Mouse (Mus musculus) cortical plate, adult 2 months (tissue): ENCODE measurements around the gene Ptbp1. TPM values are rescaled to one million over a fixed set of nuclear protein-coding genes. Genes with fewer than 3 reads are reported as not detected.

Source experiments
- H3K27ac ChIP-seq: fragments of 200-500 bp; 2 replicates; pipeline ENCODE4 v1.5.1; 2012; ENCODE audit warnings: low read length, control low read depth, inconsistent platforms; ENCODE audit not compliant: insufficient read depth
- H3K4me1 ChIP-seq: fragments of 200-500 bp; 2 replicates; pipeline ENCODE4 v1.6.1; 2011; ENCODE audit warnings: low read length; ENCODE audit not compliant: control insufficient read depth, insufficient read depth
- H3K4me3 ChIP-seq: fragments of 200-500 bp; 2 replicates; pipeline ENCODE4 v1.5.1; 2011; ENCODE audit warnings: mild to moderate bottlenecking, low read length, control low read depth; ENCODE audit not compliant: insufficient read depth
- CTCF ChIP-seq: fragments of 200-500 bp; IDR thresholded peaks from 2 replicates; pipeline ENCODE4 v1.5.1; 2011; ENCODE audit warnings: mild to moderate bottlenecking, control low read depth, low read length; ENCODE audit not compliant: insufficient read depth; ENCODE audit errors: extremely low read depth
- POLR2A ChIP-seq: fragments of 200-500 bp; IDR thresholded peaks from 2 replicates; pipeline ENCODE4 v1.6.1; 2011; ENCODE audit warnings: mild to moderate bottlenecking, low read length, control low read depth; ENCODE audit not compliant: insufficient read depth; ENCODE audit errors: extremely low read depth
- polyA plus RNA-seq: library from polyadenylated mRNA; depleted of rRNA; stranded (reverse); fragments of >200 nt; gene quantifications from 2 replicates; pipeline ENCODE4 v1.2.3, GENCODE M21; 2012; rRNA removed

Ptbp1 gene
- polyA plus RNA-seq, 1 experiment: 54.1 TPM

GRCm38 (mm10) chr10:79909092-79909922, 55.1 kb downstream of the Ptbp1 start:
- H3K4me3 ChIP-seq: peak overlapping the region; percentile 63
- H3K27ac ChIP-seq: peak overlapping the region; percentile 73
- peak; percentile 27; the same call in 1 of the 2 replicates for TF ChIP-seq POLR2A
- TF ChIP-seq CTCF: no peak
- H3K4me1 ChIP-seq: peaks cover 3% of the 10 kb centered on the region; the same call in 1 of the 2 replicates

- H3K27ac ChIP-seq: peak within 1 kb of the TSS; percentile 74
- H3K4me3 ChIP-seq: no peak within 1 kb of the TSS
- H3K4me1 ChIP-seq: peaks cover 6% of the 10 kb centered on the region
- no peak for TF ChIP-seq CTCF
- TF ChIP-seq POLR2A: no peak
Observed at GRCm38 (mm10) chr10:79910556-79910955, 56.3 kb downstream of the Ptbp1 start, which contains the start of gene Gm26602. Gene Gm26602, plus strand, starts transcription at chr10:79910856.

- TF ChIP-seq CTCF: no peak
- no peak; the same call in 1 of the 2 replicates for TF ChIP-seq POLR2A
- Histone ChIP-seq H3K27ac (no peak overlapping the region), H3K4me3 (no peak overlapping the region), H3K4me1 (peaks cover 7% of the 10 kb centered on the region)
Observed at GRCm38 (mm10) chr10:79912412-79912811, 58.2 kb downstream of the Ptbp1 start.

Other genes with a start within 250 kb of the Ptbp1 start
- gene C2cd4c, start 240.4 kb upstream of the Ptbp1 start, polyA plus RNA-seq: 12.4 and 13.3 TPM in 2 replicates
- 56.2 and 65.5 TPM in 2 replicates for gene Shc2, start 216.5 kb upstream of the Ptbp1 start, polyA plus RNA-seq
- 0.15 and 0.17 TPM in 2 replicates for gene Odf3l2, start 208.7 kb upstream of the Ptbp1 start, polyA plus RNA-seq
- not detected in 2 replicates for gene Madcam1, start 189.9 kb upstream of the Ptbp1 start, polyA plus RNA-seq
- 87.5 and 88.2 TPM in 2 replicates for gene Tpgs1, start 185.1 kb upstream of the Ptbp1 start, polyA plus RNA-seq
- 110 TPM in 2 replicates for gene Cdc34, start 172.2 kb upstream of the Ptbp1 start, polyA plus RNA-seq
- 1.1 and 1.4 TPM in 2 replicates for gene Gzmm, start 165.4 kb upstream of the Ptbp1 start, polyA plus RNA-seq
- 1,018 and 1,074 TPM in 2 replicates for gene Bsg, start 149.9 kb upstream of the Ptbp1 start, polyA plus RNA-seq
- gene Hcn2, start 137.8 kb upstream of the Ptbp1 start, polyA plus RNA-seq: 123 and 128 TPM in 2 replicates
- gene Polrmt, start 107.8 kb upstream of the Ptbp1 start, polyA plus RNA-seq: 51.6 and 54.9 TPM in 2 replicates
- 6.5 and 9.7 TPM in 2 replicates for gene Fgf22, start 99.4 kb upstream of the Ptbp1 start, polyA plus RNA-seq
- gene Rnf126, start 87.5 kb upstream of the Ptbp1 start, polyA plus RNA-seq: 157 TPM in 2 replicates
- 5.7 and 5.9 TPM in 2 replicates for gene Fstl3, start 77.2 kb upstream of the Ptbp1 start, polyA plus RNA-seq
- 1.4 and 2.1 TPM in 2 replicates for gene Prss57, start 63.5 kb upstream of the Ptbp1 start, polyA plus RNA-seq
- 294 and 331 TPM in 2 replicates for gene Palm, start 60.9 kb upstream of the Ptbp1 start, polyA plus RNA-seq
- 0.13 and 0.21 TPM in 2 replicates for gene Misp, start 33.4 kb upstream of the Ptbp1 start, polyA plus RNA-seq
- gene Prtn3, start 20.0 kb downstream of the Ptbp1 start, polyA plus RNA-seq: 4.3 and 5.2 TPM in 2 replicates
- gene Plppr3, start 20.2 kb downstream of the Ptbp1 start, polyA plus RNA-seq: 79.9 and 80.5 TPM in 2 replicates
- gene Elane, start 31.8 kb downstream of the Ptbp1 start, polyA plus RNA-seq: not detected in 2 replicates
- 0.40 and 1.6 TPM in 2 replicates for gene Cfd, start 36.4 kb downstream of the Ptbp1 start, polyA plus RNA-seq
- 64.8 and 68.2 TPM in 2 replicates for gene Med16, start 54.5 kb downstream of the Ptbp1 start, polyA plus RNA-seq
- gene Gm26602, start 56.4 kb downstream of the Ptbp1 start, polyA plus RNA-seq: not detected in 2 replicates
- gene Kiss1r, start 62.5 kb downstream of the Ptbp1 start, polyA plus RNA-seq: 12.1 and 12.5 TPM in 2 replicates
- gene R3hdm4, start 66.8 kb downstream of the Ptbp1 start, polyA plus RNA-seq: 425 TPM in 2 replicates
- gene Arid3a, start 72.6 kb downstream of the Ptbp1 start, polyA plus RNA-seq: 3.1 and 3.2 TPM in 2 replicates
- gene Wdr18, start 105.7 kb downstream of the Ptbp1 start, polyA plus RNA-seq: 60.9 and 63.2 TPM in 2 replicates
- 0.21 and 0.40 TPM in 2 replicates for gene Grin3b, start 116.3 kb downstream of the Ptbp1 start, polyA plus RNA-seq
- 168 and 183 TPM in 2 replicates for gene Tmem259, start 129.9 kb downstream of the Ptbp1 start, polyA plus RNA-seq
- 8.0 and 9.0 TPM in 2 replicates for gene Cnn2, start 134.2 kb downstream of the Ptbp1 start, polyA plus RNA-seq
- 10.9 and 11.5 TPM in 2 replicates for gene Abca7, start 142.1 kb downstream of the Ptbp1 start, polyA plus RNA-seq
- gene Arhgap45, start 162.2 kb downstream of the Ptbp1 start, polyA plus RNA-seq: 6.6 and 7.2 TPM in 2 replicates
- gene Polr2e, start 185.4 kb downstream of the Ptbp1 start, polyA plus RNA-seq: 236 and 245 TPM in 2 replicates
- 890 and 934 TPM in 2 replicates for gene Gpx4, start 192.7 kb downstream of the Ptbp1 start, polyA plus RNA-seq